Mouse (Mus musculus): ENCODE measurements around the gene Zfp235.

Zfp235 gene

DNA sequence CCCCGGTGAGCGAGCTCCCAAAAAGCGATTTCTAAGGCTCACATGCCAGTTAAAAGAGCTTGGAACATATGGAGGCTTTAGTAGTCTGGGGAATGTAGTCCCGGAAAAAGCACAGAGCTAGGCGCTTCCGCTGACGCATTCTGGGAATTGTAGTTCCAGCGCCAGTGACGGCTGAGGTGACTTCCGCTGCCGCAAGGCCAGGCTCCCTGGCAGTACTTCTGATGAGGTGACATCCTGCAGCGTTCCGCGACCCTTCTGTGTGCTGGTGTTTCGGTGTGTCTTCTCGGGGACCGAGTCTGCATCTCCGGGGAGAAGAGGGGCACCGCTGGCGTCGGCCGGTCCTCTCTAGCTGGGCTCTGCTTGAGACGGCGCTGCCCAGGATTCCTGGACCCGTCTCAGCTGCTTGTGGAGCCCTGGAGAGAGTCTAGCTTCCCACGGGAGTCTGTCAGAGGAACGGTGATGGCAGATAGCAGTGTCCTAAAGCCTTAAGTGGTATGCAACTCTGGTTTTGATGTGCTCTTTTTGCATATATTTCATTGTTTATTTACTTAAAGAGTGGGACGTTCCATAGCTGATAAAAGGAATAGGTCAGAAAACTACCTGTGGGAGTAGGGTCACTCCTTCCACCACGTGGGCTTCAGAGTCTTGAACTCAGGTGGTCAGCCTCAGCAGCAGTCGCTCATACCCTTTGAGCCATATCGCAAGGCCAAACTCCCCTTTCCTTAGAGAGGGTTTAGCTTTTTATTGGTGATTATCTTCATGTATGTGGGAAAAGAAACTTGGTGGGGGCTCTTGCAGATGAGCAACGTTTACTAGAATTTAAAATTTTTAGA, at the start of gene Zfp235:
Gene Zfp235, plus strand, starts transcription at position 174 of the 833 bp plus-strand sequence.
- peak; percentile 88 for DNase-seq

DNA sequence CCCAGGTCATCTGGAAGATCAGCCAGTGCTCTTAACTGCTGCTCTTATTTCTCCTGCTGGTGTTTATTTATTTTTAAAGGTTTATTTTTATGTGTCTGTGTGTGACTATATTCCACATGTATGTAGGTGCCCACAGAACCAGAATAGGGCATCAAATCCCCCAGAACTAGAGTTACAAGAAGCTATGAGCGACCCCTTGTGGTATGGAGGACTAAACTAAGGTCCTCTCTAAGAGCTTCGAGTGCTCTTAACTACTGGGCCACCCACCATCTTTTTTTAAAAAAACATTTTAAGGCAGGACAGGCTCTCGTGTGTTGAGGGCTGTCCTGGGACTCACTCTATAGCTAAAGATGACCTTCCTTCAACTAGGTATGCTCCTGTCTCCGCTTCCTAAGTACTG, 47.1 kb upstream of the Zfp235 start:
- no peak for DNase-seq

DNA sequence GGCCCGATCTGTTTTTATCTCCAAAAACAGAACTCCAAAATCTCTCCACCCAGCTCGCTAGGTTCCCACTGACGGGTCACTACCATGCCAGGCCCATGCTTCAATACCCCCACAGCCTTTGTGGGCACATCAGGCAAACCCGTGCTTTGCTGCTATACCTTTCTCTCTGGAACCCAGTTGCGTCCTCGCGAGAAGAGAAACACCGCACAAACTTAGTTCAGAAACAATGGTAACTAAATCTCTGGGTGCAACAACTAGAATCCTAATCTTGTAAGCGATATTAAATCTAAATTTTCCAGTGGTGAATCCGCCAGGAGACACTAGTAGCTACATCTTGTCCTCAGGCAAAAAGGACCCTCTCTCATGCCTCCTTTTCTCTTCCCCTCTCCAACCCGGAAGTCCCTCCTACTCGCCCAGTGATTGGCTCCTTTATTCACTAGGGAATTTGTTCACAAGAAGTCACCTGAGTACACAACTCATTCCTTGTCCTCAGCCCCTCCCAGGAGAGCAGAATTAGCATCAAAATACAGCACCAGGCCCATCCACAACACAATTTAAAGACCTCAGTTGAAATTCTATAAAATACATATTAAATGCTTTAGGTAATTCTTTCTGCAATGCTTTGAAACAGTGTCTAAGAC, 46.4 kb upstream of the Zfp235 start:
- no peak for DNase-seq

DNA sequence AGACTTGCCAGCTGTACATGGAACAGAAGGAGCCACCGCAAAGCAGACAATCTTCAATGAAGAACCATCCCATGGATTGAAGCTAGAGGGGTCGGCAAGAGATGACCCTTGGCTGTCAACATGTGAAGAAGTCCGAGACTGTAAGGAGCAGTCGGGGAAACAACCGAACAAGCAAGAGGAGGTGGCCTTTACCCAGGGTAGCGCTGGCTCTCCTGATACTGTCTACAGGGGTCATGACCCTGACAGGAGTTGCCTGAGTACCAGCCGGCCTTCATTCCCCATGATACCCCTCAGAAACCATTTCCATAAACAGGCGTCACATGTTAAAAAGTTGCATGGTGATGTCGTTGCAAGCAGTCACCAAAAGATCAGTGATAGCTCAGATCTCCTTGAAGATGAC, 29.6 kb upstream of the Zfp235 start:
- DNase-seq: peak; percentile 4

DNA sequence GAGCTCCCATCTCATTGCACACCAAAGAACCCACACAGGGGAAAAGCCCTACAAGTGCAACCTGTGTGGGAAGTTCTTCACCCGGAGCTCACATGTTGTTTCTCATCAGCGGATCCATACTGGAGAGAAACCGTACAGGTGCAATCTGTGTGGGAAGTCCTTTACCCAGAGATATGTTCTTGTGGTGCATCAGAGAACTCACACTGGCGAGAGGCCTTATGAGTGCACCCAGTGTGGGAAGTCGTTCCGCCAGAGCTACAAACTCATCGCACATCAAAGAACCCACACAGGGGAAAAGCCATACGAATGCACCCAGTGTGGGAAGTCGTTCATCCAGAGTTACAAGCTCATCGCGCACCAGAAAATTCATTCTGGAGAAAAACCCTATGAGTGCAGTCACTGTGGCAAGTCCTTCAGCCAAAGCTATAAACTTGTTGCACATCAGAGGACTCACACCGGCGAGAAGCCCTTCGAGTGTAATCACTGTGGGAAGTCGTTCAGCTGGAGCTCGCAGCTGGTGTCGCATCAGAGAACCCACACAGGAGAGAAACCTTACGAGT, 28.7 kb upstream of the Zfp235 start:
- peak; percentile 11 for DNase-seq

DNA sequence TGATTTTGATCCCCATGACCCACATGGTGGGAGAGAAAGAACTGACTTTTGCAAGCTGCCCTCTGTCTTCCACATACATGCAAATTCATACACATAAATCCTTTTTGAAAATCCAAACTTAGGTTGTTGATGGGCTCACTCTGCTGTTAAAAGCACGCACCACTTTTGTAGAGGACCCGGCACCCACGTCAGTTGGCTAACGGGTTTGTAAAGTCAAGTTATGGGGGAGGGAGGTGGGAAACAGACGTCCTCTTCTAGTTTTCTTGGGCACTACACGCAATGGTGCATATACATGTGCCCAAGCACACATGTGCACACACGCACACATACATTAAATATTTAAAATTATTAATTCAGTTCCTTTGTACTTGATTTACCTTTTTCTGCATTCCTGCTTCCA, 23.1 kb upstream of the Zfp235 start:
- peak; percentile 29 for DNase-seq

DNA sequence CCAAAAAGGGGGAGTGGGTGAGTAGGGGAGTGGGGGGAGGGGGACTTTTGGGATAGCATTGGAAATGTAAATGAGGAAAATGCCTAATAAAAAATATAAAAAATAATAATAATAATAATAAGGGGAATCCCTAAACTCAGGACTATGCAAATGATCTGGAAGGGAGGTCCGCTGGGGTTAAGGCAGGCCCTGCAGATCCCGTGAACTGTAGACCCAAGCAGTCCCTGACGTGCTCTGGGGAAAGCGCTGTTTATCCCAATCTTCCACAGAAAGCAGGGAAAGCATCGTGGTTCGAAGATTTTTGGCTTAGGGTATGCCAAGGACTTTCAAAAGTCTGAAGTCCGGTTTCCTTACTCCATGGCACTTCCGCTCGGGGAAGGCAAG, 22.2 kb upstream of the Zfp235 start:
- DNase-seq: no peak

DNA sequence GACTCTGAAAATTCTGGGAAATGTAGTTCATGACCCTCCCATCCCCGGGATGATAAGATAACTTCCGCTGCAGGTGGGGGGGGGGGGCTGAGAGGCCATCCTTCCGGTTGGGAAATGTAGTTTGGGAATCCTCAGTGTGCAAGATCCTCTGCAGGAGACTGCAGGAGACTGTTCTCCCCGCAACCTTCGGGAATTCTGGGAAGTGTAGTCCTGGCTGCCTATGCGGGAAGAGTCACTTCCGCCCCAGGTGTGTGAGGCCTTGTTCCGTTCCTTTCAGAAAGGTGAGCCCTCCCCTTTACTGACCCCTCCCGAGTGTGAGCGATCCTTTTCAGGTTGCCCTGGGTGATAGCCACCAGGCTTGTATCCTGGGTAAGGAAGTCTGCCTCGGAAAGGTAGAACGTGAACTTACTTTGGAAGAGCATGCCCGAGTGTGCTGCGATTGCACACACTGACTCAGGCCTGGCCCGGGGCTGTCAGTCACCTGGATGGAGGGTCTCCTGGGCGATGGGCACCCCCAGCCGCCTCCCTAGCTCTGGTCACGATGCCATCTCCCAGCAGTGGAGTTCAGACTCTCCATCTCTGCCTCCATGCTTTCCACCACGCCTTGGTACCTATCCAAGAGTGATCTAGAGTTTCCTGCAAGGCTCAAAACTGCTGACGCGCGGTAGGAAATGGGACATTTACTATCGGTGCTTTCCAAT, 21.7 kb upstream of the Zfp235 start, which contains the start of gene Zfp112:
Gene Zfp112, plus strand, starts transcription at position 159 of the 701 bp plus-strand sequence.
- peak; percentile 92 for DNase-seq

DNA sequence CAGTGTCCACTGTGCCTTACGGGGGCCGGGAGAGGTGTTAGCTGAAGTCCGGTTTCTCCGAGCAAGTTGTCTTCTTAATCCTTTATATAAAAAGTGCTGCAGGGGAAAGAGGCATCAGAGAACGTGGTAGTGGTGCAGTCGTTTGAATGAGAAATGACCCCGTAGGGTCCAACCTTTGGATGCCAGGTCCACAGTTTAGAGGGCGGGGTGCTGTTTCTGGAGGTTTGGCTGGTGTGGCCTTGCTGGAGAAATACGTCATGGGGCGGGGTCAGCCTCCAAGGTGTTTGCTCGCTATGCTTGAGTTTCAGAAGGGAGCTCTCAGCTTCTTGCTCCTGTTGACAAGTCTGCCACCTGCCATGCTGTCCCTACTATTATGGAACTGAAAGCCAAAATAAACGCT, 21.0 kb upstream of the Zfp235 start:
- DNase-seq: peak; percentile 76

DNA sequence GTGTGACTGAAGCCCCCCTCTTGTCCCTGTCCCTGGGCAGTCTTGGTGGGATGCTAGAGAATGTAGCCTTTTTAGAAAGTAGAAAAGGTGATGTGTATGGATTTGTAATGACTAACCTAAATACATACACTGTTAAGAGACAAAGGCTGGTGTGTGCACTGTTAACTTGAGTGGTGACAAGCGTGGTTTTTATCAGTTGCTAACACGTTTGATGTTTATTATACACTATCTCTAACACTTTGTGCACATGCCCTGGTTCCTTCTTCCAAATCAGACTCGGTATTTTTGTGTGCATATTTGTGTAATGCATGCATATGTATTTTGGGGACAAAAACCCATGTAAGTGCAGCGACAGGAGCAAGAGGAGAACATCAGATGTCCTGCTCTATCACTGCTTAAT, 17.3 kb upstream of the Zfp235 start:
- no peak for DNase-seq

DNA sequence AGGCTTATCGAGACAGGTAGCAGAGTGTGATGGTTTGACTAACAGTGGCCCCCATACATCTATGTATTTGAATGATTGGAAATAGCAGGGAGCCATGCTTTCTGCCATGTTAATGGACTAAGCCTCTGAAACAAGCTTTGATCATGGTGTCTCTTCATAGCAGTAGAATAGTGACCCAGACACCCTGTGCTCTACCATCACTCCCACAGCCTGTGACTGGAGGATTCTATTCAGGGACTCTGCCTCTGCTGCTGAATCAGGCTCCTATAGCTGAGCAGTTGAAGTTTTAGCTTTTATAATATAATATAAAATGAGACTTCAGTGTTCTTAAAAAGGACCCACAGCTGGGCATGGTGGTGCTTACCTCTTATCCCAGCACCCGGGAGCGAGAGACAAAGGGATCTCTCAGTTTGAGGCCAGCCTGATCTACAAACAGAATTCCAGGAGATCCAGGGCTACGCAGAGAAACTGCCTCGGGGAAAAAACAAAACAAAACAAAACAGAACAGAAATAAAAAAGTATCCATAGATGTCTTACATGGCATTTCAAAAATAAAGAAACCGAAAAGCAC, 459 bp upstream of the Zfp235 start:
- no peak for DNase-seq

DNA sequence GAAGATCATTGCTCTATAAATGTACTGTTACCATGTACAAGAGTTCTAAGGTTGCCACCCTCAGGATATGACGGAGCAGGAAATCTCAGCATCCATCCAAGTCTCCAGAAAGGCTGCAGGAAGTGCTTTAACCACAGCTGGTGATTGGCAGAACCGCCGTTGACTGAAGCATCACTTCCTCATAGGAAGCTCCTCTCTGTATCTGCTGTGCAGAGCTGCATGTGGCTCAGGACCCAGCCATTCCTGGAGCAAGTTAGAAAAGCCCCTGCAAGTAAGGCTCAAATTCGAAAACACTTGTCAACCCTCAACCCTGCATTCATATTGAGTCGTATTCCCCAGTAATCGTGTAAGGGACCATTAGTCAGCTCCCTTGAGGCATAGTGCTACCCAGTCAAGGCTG, 8.6 kb downstream of the Zfp235 start:
- no peak for DNase-seq

DNA sequence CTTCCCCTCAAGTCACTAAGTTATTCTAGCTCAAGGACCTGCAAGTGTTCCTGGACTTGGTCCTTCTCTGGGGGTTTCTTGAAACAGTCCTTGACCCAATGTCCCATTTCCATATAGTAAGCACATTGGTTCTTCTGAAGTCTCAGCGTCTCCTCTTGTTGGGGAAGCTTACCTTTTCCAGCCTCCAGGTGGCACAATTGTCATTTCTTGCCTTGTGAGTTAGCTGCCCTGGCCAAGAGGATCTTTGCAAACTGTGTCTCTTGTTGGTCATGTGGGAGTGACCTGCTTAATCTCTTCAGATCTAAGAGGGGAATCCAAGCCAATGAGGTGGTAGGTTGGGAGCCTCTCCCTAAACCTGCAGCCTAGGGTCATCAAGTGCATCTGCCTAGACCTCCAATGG, 19.3 kb downstream of the Zfp235 start:
- no peak for DNase-seq

DNA sequence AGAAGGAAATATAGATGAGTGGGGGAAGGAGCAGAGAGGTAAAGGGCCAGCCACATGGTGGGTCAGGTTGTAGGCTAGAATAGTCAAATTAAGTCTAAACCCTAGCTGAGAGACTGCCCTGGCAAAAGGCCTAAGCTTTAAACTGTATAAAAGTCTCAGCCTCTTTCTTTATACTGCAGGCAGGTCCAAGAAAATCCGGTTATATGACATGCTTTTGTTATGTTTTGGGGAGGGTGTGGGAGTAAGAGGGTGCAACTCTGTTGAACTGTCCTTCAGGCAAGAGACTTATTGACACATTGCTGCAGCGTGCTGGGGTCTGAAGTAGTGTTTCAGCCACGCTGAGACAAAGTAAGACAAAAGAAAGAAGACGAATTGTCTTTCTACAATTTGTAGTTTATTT, 38.2 kb downstream of the Zfp235 start:
- DNase-seq: no peak

DNA sequence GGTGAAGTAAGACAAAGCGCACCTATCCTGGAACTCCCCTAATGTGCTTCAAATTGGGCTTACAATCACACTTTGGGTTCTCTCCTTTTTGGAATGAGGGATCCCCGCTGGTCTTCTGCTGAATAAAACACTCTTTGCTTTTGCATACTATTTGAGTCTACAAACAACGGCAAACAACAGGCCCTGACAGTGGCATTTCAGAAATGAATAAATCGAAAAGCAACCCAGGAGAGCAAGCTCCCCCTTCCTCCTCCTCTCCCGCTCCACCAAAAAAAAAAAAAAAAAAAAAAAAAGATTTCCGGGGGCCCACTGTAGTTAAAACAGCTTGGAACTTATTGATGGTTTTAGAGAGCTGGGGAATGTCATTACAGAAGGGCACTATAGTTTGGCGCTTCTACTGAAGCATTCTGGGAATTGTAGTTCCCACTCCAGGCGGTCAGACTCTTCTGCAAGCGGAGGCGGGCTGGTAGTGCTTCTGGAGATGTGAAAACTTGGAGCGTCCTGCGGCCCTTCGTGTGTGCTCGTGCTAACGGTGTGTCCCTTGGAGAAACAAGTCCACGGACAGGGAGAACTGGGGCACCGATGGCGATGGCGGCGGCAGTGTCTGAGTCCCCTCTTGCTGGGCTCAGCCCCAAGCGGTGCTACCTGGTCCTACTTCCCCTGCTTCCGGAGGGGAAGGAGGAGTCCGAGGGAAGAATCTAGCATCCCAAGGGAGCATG, 40.8 kb downstream of the Zfp235 start, which contains the start of gene Zfp114:
Gene Zfp114, plus strand, starts transcription at position 443 of the 719 bp plus-strand sequence.
- peak; percentile 81 for DNase-seq

DNA sequence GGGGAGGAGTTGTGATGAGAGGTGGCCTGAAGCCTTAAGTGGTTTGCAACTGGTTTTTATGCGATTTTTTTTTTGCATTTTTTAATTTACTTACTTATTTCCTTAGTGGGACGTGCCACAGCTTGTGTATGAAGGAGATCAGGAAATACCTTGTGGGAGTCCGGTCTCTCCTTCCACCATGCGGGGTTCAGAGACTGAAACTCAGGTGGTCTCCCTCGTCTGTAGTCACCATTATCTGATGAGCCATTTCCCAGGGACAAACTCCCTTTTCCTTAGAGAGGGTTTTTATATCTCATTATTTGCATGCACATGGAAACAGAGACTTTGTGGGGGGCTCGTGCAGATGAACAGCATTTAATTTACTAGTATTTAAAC, 41.4 kb downstream of the Zfp235 start:
- DNase-seq: no peak

DNA sequence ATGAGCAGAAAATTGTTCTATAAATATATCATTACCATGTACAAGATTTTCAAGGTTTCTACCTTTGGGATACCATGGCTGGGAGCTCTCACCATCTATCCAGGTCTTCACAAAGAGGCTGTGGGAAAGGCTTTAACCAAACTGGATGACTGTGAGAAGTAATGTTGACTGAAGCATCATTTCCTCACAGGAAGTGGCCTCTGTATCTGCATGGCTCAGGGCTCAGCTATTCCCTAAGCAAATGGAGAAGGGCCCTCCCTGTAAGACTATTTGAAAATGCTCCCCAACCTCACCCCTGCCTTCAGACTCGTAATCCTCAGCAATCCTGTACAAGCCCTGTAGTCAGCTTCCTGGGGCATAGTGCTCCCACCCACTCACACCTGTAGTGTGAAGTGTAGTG, 53.6 kb downstream of the Zfp235 start:
- no peak for DNase-seq

DNA sequence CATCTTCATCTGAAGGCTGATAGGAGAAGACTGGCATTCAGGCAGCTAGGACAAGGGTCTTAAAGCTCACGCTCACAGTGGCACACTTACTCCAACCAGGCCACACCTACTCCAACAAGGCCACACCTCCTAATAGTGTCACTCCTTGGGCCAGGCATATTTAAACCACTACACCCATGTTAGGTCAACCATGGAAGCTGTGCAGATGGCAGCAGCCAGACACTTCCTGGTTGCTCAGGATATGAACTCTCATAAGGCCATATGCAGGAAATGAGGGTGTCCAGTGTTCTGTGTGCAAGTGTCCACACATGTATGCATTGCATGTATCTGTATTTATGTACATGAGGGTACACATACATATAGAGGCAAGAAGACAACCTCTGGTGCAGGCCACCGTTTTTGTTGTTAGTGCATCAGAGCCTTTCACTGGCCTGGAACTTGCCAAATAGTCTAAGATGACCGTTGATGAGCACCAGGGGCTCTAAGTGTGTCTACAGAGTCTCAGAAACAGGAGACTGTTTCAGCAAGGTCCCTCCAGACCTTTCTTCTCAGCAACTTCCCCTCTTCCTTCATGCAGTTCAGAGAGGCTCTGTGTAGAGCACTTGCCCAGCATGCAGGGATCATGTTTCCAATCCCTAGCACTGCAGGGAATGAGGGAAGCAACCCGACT, 55.1 kb downstream of the Zfp235 start:
- no peak for DNase-seq

DNA sequence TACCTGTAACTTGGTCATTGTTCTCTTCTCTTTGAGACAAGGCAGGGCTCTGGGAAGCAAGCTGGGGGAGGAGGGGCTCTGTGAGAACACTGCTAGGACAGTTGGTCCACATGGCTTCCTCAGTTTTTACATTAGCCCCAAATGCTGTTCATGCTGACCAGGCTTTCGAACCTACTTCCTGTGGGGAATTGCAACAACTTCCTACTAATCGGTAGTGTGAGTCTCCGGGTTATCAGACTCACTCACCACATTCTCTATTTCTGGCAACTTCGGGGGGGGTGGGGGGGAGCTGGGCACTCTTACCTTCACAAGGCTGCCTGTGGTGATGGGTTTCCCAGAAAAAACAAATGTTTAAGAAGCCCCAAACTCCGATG, 55.6 kb downstream of the Zfp235 start:
- no peak for DNase-seq

DNA sequence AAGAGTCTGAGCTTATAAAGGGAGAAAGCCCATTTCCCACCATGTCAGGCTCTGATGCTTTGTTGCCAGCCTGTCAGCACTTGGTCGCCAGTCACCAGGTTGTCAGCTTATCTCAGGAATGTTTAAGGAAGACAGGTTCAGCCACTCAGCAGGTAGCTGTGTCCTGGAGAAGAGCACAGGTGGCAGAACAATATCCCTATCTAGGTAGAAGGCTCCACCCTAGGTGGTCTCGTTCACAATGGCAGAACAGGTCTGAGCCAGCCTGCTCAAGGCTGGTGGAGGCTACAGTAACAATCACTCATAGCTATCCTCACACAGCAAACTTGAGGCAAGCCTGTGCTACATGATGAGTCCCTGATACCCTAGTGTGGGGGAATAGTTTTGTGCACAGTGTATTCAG, 57.4 kb downstream of the Zfp235 start:
- no peak for DNase-seq

Data from cerebellum, adult 11-12 months (tissue).